Mouse (Mus musculus): ENCODE measurements around the gene Exph5.

The Exph5 gene

GRCm38 (mm10) chr9:53320894-53321650 is 19.6 kb downstream of the Exph5 start:
- DNase-seq (ENCODE audit: low read depth, low spot score) = no peak

GRCm38 (mm10) chr9:53321683-53322082 is 20.2 kb downstream of the Exph5 start:
- no peak for DNase-seq (ENCODE audit: low read depth, low spot score)

DNA sequence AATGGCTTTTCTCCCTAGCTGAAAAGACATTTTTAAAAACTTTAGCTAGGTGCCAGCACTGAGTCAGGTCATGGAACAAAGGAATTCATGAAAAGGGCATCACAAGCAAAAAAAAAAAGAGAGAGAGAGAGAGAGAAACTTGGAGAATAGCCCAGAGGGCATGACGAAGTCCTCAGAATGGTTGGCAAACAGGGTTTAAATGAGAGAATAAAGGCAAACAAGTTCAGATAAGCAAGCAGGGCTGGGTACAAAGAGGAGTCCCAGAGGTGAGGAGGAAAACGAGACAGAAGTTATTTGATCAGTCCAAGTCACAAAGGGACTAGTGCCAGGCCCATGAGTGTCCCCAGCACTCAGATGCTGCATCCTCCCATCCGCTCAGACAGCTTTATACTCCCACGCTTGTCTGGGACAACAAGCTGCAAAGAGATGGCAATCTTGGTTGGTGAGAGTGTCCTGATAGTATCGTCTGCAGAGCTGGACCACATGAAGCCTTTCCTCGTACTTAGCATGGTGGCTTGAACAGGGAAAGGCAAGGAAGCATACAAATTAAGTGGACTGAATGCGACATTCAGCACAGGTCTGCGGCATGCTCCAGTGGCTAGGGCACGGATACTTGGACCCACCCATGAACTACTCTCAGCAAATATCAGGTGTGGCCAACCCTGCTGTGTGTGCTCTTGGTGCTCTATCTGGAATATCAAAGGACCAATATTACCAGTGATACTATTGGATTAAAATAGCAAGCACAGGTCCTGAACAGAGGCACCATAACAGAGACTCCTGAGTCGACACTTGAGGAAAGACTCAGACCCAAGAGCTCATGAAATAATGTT is 22.2 kb downstream of the Exph5 start:
- DNase-seq (ENCODE audit: low read depth, low spot score) = no peak

DNA sequence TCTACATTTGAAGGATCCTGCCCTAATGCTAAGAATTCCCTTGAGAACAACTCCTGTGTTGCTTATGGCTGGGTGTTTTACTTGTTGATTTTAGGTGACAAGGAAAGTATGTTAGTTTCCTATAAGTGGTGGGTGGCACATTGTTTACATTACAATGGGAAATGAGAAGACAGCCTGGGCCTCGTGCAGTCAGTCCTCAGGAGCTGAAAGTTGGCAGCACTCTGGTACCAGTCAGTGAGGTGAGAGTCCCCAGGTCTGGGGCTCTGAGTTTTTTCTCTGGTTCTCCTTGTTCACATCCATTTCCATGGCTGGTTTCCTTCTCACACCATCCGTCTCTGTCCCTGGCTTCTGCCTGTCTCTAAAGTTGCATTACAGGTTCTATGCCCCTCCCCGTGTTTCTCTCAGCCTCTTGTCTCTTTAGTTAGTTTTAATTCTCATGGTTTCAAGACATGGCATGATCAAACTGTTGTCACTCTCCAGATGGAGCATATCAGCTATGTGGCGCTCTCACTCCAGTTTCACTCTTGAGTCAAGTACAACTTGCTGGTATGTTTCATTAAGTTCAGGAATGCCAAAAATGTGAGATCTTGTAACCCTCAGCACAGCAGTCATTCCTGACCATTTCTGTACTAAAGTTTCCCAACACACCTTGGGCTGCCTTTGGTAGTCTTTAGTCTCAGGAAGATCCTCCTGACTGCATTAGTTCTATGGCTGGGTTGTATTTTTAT is 24.1 kb downstream of the Exph5 start:
- no peak for DNase-seq (ENCODE audit: low read depth, low spot score)

DNA sequence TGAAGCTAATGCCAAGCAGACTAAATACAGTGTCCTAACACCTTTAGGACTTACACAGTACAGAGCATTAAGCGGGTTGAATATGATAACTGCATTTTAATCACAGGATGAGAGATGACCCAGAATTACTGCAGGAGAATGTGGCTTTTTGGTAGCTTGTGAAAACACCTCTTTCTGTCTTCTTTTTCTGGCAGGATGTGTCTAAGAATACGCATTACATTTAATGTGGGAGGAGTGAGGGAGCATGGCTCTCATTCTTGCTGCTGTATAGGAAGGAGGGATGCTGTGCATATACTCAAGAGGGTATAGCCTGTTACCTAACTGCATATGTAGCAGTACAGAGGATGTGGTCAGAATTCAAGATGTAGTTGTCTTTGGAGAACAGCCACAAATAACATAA is 26.7 kb downstream of the Exph5 start:
- DNase-seq (ENCODE audit: low read depth, low spot score) = no peak

DNA sequence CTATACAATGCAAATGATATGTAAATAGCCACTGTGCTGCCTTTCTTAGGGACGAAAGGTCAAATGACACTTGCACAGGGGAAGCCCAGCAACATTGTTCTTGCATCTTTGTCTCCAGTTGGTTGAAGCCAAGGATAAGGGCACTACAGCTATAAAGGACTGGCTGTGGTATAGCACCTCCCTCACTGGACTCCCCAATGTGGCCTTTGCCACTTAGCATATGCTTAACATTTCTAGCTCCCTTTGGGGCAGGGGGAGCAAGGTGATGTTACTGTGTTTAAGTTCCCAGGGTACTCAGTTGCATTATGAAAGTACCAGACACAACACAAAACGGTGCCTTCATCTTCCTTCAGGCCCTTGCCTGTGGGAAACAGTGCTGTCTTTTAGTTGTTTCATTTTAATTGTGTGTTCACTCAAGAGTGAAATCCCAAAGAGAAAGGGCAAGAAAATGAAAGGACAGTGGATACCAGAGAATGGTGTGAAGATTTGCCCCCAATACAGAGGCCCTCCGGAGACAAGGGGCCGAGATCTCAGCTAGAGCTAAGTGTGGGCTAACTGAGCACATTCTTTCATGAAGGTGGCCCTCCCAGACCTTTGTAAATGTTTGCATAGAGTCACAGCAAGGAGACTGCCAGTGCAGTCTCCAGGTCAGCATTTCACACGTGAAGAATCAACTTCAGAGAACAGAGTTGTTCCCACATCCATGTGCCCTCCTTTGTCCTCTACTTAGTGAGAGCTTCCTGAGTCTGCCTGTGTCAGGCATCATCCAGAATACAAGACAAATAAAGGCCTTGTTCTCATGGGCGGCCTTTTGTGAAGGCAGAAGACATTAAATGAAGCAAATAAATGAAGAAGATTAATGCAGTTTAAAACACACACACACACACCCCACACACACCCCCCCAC is 28.1 kb downstream of the Exph5 start:
- DNase-seq (ENCODE audit: low read depth, low spot score) = no peak

- no peak for DNase-seq (ENCODE audit: low read depth, low spot score)
Measured at GRCm38 (mm10) chr9:53330247-53330646, 28.8 kb downstream of the Exph5 start.

DNA sequence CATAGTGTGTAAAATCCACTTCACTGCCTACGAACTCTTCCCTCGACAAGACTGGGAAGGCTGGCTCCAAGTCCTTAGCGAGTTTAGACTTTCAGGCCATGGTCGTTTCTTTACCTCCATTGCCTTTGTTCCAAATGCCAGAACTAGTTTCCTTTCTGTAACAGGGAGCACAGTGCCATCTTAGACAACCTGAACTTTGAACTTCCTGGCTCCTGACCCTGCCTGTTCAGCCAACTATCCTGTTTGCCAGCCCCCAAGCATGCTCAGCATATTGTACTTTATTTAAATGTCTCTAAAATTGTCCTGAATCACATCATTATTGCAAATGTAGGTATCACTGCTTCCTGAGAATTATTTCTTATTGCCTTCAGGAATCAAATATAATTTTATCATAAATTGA is 32.0 kb downstream of the Exph5 start:
- no peak for DNase-seq (ENCODE audit: low read depth, low spot score)

DNA sequence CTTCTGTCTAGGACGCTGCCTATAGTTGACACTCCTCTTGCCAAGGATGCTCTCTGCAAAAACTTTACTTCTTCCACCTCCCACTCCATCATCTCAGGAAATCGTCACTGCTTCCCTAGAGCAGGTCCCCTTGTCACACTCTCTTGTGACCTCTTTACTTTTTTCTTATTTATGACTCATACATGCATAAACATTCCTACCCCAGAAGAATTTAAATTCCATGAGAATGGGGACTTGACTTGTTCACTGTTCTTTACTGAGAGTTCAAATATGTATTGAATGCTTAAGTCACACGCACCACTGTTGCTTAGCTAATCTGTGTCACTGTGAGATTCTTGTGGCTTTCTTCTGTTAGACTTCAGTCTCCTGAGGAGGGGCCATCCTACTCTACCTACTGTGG is 33.7 kb downstream of the Exph5 start:
- no peak for DNase-seq (ENCODE audit: low read depth, low spot score)

DNA sequence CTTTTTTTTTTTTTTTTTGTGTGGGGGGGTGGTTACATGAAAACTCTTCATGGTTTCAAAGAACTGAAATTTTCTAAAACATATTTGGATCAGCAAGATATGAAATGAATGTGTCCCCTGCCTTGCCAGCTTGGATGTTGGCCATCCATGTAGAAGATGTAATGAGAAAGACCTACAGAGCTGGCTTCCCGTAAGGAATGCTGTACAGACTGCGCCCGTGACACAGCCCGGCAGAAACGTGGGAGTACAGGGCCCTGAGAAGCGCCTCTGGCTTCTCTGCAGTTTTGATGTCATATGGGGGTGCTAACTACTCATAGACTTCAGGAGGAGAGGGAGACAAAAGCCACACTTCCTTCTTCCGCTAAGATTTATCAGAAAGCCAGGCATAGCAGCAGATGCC is 38.1 kb downstream of the Exph5 start:
- DNase-seq (ENCODE audit: low read depth, low spot score) = no peak

- no peak for DNase-seq (ENCODE audit: low read depth, low spot score)
Measured at GRCm38 (mm10) chr9:53340328-53340916, 39.0 kb downstream of the Exph5 start.

- peak; percentile 24 for DNase-seq (ENCODE audit: low read depth, low spot score)
Measured at GRCm38 (mm10) chr9:53340969-53341368, 39.5 kb downstream of the Exph5 start.

GRCm38 (mm10) chr9:53341981-53342380 is 40.5 kb downstream of the Exph5 start:
- no peak for DNase-seq (ENCODE audit: low read depth, low spot score)

DNA sequence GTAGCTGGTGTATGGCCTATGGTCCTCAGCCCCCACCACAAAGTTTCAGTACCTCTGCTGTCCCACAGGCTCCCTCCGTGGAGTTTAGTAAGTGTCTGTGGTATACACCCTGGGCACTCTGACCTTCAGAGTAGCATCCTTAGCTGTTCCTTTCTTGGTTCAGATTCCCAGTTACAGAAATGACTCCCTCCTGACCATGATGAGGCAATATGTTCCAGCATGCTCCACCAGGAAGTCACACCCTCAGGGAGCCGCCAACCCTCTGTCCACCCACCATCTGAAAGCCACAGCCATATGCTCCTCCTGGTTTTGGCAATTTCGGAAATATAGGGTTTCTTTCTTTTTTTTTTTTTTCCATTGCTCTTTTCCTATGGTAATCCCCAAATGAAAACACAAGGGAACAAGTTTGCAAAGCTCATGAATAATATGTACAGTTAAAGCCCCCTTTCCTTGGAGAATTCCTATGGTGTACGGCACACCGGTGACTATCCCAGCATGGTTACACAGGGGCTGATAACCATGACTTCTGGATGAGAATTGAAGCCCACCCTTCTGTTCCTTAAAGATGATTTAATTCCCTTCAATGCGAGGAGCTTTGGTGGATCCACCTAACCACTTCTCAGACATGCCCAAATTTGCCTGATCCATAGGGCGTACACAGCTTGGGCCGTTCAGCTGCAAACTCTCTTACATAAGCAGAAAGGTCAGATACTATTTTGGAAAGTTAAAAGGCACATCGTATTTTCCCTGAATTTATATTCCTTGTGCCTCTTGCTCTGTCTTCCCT is 43.4 kb downstream of the Exph5 start:
- no peak for DNase-seq (ENCODE audit: low read depth, low spot score)

- no peak for DNase-seq (ENCODE audit: low read depth, low spot score)
Measured at GRCm38 (mm10) chr9:53345728-53346127, 44.3 kb downstream of the Exph5 start.

GRCm38 (mm10) chr9:53346402-53346801 is 44.9 kb downstream of the Exph5 start:
- DNase-seq (ENCODE audit: low read depth, low spot score) = no peak

GRCm38 (mm10) chr9:53349211-53349610 is 47.7 kb downstream of the Exph5 start:
- no peak for DNase-seq (ENCODE audit: low read depth, low spot score)

DNA sequence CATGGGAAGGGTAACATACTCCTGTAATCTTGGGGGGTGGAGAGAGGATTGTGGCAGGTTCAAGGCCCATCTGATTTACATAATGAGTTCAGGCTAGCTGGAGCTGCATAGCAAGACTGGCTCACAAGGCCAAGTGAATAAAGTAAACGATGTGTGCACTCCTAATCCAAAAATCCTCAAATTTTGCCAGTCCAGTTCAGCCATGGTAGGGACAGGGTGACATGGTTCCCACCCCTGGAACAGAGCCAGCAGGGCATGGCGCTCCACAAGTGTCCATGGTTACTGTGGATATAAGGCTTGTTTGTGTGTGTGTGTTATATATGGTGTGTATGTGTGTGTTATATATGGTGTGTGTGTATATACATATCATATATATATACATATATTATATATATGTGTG is 48.9 kb downstream of the Exph5 start:
- no peak for DNase-seq (ENCODE audit: low read depth, low spot score)

DNA sequence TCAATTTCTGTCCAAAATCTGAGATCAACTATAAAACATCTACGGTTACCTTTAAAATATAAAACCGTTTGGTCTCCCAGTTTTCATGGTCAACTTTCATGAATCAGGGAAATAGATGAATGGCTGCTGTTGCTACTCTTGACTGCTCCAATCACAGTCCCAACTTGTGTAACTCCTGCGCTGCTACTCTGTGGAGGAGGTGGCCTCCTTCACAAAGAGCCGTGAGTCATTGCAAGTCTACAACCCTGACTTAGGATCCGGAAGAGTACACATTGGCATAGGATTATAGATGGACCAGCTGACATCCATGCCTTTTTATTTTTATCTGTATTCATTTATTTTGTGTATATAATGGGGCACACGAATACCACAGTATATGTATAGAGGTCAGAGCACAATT is 50.4 kb downstream of the Exph5 start:
- DNase-seq (ENCODE audit: low read depth, low spot score) = no peak

DNA sequence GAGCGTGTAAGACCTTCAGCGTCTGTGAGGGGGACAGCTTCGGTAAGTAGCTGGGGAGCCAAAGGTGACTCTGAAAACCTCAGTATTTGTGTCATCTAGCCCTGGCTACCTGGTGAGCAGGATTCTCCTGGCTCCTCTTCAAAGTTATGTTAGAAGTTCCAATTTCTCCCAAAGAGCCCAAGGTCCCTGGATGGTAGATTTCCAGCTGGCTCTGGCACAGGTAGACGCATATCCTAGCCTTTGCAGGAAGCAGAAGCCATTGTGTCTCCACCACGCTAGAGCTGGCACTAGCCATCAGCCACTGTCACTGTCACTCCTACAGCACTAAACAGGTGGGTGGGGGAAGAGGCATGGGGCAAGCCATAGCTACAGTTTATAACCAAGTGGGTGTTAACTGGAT is 51.7 kb downstream of the Exph5 start:
- DNase-seq (ENCODE audit: low read depth, low spot score) = no peak
